Mouse (Mus musculus): Measurements from ENCODE around the gene Gnas.
A peak's percentile ranks its signal among the peaks of the same experiment; 100 is the strongest.
"Not testable (repeated sequence)": the region's sequence is repeated elsewhere in the genome, so short reads cannot be mapped to it uniquely, and the experiment has no call there.

Gnas gene

DNA sequence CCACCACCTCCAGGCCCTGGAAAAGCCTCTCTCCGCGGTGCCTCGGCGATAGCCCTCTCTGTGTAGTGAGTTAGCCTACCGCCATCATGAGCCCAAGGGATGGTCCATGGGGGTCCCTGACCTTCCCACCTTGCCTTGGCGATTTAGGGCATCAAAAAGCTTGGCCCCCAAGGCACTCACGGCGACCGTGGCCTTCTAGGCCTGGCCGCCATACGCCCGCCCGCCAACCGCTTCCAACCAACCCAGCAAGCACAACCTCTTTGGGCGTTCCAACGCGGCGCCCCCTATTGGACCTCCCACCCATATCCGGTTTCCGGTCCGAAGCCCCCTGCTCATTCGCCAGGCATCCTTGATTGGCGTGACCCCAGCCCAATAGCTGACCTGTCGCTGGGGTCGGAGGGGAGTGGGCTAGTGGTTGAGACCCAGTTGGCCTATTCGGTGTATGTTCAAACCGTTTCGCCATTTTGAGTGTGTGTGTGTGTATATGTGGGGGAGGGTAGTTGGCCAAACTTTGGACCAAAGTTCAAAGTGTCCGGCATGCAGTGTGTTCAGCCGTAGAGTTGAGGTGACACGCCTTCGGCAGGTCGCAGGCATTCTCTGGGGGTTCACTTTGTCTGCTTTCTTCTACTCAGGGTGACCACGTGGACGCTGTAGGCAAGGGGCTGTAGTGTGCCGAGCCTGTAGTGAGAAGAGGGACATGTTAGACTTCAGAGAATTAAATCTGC lies 11.2 kb downstream of the Gnas start:
- no peak for DNase-seq

- DNase-seq, result no peak
These were observed 11.9 kb downstream of the Gnas start for GRCm38 (mm10) chr2:174295900-174296465.

DNA sequence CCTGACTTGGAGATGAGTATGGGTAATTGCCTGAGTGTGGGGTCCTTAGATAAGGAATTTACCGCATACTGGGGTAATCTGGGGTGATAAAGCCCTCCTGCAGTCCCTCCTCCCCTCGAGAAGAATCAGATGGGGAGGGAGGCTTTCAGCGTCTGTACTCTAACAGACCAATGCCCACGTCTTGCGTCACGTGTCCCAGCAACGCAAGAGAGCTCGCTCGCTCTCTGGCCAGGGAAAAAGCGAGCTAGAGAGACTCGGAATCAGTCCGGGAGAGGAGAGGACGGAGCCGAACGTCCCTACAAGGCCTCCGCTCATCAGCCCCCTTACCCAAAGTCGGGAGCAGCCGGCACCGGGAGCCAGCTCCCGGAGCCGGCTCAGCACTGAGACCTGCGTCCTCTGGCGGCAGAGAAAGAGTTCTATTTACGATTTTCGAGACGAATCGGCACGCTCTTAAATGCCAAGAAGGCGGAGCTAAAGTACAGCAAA lies 13.0 kb downstream of the Gnas start:
- DNase-seq, result no peak

DNA sequence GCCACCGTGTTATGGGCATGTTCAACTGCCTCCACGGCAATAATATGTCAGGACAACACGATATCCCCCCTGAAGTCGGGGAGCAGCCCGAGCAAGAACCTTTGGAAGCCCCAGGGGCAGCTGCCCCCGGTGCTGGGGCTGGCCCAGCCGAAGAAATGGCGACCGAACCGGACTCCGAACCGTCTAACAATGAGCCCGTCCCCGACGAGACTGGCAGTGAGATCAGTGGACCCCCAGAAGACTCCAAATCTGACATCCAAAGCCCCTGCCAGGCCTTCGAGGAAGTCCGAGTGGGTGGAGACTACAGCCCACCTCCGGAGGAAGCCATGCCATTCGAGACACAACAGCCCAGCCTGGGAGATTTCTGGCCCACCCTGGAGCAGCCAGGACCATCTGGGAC lies 13.7 kb downstream of the Gnas start:
- no peak for DNase-seq

- DNase-seq, result no peak
These were observed 14.4 kb downstream of the Gnas start for GRCm38 (mm10) chr2:174298471-174298870.

- DNase-seq, result no peak
These were observed 15.1 kb downstream of the Gnas start for GRCm38 (mm10) chr2:174299091-174299770.

DNA sequence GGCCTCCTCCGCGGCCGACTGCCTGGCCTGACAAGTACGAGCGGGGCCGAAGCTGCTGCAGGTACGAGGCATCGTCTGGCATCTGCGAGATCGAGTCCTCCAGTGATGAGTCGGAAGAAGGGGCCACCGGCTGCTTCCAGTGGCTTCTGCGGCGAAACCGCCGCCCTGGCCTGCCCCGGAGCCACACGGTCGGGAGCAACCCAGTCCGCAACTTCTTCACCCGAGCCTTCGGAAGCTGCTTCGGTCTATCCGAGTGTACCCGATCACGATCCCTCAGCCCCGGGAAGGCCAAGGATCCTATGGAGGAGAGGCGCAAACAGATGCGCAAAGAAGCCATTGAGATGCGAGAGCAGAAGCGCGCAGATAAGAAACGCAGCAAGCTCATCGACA lies 15.6 kb downstream of the Gnas start:
- no peak for DNase-seq

DNA sequence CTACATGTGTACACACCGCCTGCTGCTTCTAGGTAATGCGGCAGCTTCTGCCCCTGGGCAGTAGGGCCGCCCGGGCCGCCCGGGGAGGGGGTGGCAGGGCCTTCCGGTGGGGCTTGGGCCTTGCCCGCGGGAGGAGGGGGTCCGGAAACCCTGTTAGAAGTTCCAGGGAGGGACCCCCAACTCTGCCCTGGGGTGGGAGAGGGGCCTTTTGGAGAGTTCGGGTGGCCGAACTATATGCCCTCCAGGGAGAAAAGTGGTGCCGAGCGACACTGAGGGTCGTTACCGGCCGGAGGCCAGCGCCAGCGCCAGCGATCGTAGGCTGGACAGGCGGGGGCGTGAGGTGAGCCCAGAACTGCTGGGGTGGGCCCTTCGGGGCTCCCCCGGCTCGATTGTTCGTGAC lies 16.1 kb downstream of the Gnas start:
- DNase-seq, result no peak

DNA sequence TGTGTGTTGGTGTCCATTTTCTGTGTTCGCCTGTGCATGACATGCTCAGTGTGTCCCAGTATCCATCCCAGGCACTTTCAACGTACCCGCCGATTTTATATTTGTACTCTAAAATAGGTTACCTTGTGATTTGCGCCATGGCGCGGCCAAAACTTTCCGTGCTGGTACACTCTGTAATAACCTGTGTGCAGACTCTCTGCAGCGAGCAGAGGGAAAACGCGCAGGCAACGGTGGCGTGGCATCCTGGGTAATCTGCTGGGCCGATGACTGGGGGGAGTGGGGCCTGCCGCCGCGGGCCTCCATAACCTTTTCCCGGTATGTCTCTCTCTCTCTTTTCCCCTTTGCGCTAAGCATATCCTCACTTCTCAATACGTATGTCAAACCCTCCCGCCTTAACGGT lies 16.5 kb downstream of the Gnas start:
- DNase-seq, result no peak

GRCm38 (mm10) chr2:174302526-174302925 lies 18.4 kb downstream of the Gnas start:
- DNase-seq, result no peak

DNA sequence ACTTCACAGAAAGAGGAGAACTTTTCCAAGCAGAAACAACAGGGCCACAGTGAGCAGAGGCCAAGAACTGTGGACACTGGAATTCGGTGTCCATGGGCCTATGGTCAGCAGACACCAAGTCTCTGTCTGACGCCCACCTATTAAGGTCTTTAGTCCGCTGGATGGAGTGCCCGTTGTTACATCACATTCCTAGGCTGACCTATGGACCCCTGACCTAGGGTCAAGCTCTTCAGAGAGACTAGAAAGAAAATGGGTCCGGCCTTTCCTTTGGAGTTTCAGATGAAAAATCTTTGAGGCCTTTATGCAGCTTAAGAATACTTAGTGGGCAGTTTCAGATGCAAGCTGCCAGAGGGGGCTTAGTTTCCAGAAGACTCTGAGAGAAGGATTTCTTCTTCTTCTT lies 21.5 kb downstream of the Gnas start:
- no peak for DNase-seq

GRCm38 (mm10) chr2:174307903-174308302 lies 23.8 kb downstream of the Gnas start:
- DNase-seq, result no peak

GRCm38 (mm10) chr2:174310913-174311514 lies 26.9 kb downstream of the Gnas start:
- DNase-seq, result peak; percentile 25

- no peak for DNase-seq
These were observed 27.5 kb downstream of the Gnas start for GRCm38 (mm10) chr2:174311613-174312012.

GRCm38 (mm10) chr2:174312118-174312647 lies 28.1 kb downstream of the Gnas start:
- peak; percentile 74 for DNase-seq

DNA sequence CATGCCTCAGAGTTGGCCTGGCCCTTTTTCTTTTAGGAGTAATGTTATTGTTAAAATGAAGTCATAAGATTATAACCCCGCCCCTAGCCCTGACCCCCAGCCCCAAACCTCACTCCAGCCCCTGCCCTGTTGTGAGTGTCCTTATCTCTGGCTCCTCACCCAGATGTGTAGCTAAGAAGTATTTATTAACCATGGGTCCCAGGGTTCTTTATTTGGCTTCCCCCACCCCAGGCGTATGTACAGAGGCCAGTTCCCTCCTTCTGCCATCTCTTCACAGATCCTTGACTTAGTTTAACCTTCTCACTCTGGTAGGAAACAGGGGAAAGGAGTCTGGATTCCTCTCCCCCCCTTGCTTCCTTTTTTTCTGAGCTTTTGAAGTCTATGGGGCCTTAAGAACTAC lies 28.5 kb downstream of the Gnas start:
- DNase-seq, result no peak

DNA sequence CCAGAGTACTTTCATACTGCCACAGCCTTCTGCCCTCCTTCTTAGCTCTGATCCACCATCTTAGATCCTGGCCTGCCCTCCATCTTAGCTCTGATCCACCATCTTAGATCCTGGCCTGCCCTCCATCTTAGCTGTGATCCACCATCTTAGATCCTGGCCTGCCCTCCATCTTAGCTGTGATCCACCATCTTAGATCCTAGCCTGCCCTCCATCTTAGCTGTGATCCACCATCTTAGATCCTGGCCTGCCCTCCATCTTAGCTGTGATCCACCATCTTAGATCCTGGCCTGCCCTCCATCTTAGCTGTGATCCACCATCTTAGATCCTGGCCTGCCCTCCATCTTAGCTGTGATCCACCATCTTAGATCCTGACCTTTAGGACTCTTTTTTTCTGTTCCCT lies 31.3 kb downstream of the Gnas start:
- DNase-seq, result not testable (repeated sequence)

DNA sequence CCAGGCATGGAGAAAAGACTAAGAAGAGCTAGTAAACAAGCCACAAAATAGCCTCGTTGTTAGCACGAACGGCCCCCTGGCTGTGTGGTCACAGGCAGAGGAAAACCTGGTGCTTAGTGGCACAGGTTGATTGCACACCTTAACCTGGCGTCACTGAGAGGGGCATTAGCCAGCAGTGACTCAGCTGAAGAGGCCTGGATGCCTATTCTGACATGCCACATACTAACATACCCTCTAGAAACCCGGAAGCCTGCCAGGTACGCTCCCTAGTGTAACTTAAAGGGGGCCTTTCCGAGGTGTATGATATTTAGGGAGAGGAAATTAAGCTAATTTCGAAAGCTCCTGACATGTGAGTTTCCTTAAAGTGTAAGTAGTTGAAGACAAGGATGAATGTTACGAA lies 32.5 kb downstream of the Gnas start:
- DNase-seq, result no peak

- no peak for DNase-seq
These were observed 41.9 kb downstream of the Gnas start for GRCm38 (mm10) chr2:174325989-174326388.

GRCm38 (mm10) chr2:174326481-174326880 lies 42.4 kb downstream of the Gnas start:
- DNase-seq, result no peak

DNA sequence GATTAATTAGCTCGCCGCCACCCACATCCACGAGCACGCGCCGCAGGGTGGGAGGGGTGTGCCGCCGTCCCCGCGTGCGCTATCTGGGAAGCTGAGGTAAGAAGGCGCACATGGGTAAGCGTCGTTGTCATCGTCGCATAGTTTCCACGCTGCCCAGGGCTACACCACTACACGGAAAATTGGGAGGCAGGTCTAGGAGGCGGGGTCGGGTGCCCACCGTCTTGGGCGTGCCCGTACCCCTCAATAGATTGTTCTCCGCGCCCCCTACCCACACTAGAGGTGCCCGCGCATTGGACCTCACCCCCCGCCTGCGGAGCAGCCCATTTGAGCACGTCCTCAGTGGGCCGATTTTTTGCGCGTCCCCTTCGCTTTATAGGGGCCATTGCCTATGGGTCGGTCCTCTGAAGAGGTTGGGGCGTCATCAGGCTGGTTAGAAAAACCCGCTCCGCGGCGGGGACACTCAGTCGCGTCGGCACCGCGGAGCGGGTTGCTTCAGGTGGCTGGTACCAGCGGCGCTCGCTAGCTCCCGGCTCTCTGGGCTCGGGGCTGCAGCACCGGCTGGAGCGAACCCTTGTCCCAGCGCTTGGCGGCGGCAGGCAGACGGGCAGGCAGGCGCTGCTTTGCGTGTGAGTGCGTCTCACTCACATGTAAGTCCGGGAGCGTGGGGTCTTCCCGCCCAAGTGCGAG lies 43.3 kb downstream of the Gnas start:
- peak; percentile 81 for DNase-seq

DNA sequence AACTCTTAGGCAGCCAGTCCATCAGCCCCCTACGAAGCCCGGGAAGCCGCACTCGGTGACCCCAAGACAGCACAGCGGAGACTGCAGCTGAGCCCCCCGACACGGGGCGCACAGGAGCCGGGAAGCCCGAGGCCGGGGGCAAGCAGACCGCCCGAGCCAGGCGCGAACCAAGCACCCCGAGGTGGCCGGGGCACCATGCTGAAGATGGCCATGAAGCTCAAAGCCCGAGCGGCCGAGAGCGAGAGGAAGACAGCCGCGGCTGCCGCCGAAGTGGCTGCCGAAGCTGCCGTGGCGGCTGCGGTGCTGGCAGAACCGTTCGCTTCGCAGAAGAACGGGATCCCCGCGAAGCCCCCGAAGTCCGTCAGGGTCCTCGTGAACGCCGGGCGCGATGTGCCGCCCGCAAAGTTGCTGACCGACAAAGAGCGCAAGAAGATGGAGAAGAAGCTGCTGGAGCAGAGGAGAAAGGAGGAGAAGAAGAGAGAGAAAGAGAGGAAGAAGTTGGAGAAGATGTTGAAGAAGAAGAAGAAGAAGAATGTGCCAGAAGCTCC lies 44.3 kb downstream of the Gnas start:
- no peak for DNase-seq
